In genomic region chr2:3738734-3739133, GRCm38 (mm10) we compare ENCODE assay signal across 26 mouse cellular contexts.
A peak's percentile ranks its signal among the peaks of the same experiment; 100 is the strongest.
DNase-seq lines count a peak whose midpoint lies in the region; ATAC-seq and TF ChIP-seq lines count a peak whose summit lies in the region.
"Had no signal": no experiment of that assay in that cellular context is flagged by ENCODE, and none has a peak within 500 bp of the region (broad histone marks: within the 10 kb centered on the region; RNA-seq: fewer than 3 reads in every experiment).

No protein-coding gene starts in this region.

- no peak for TF ChIP-seq CTCF in cerebellum, adult 2 months (IDR thresholded peaks at IDR 0.05; ENCODE audit: borderline replicate concordance, insufficient read depth, low read depth, low read length)
- TF ChIP-seq CTCF in hindbrain, postnatal 0 days (IDR thresholded peaks at IDR 0.05; ENCODE audit: low read depth) = no peak

- H3K9ac ChIP-seq in forebrain, embryonic 14.5 days (ENCODE audit: low read length) = no peak overlapping the region
- no peak overlapping the region for H3K9ac ChIP-seq in forebrain, embryonic 12.5 days
- H3K9ac ChIP-seq in hindbrain, postnatal 0 days (replicated peaks; ENCODE audit: low read length) = no peak overlapping the region
- no peak overlapping the region for H3K9ac ChIP-seq in hindbrain, embryonic 16.5 days (ENCODE audit: low read depth, low read length)
- H3K9ac ChIP-seq: embryonic facial prominence, embryonic 13.5 days; forebrain, embryonic 13.5 days; heart, embryonic 13.5 days; hindbrain, embryonic 12.5 days had no signal

- 52% methylated on average over 12 of the region's 12 CpGs for WGBS in cerebellum, adult 2 months
- 78% methylated on average over 12 of the region's 12 CpGs for WGBS in forebrain, embryonic 14.5 days
- 89% methylated on average over 12 of the region's 12 CpGs for WGBS in forebrain, embryonic 12.5 days
- WGBS in hindbrain, postnatal 0 days = 68% methylated on average over 12 of the region's 12 CpGs
- 62% methylated on average over 12 of the region's 12 CpGs for WGBS in hindbrain, embryonic 16.5 days

- H3K27ac ChIP-seq in cerebellum, adult 2 months (ENCODE audit: insufficient read depth, low read length) = peak overlapping the region; percentile 78
- H3K27ac ChIP-seq in forebrain, embryonic 14.5 days (ENCODE audit: low read depth, low read length) = peak overlapping the region; percentile 63; the same call in 1 of the 2 replicates
- no peak overlapping the region for H3K27ac ChIP-seq in forebrain, embryonic 12.5 days
- H3K27ac ChIP-seq in hindbrain, postnatal 0 days = peak overlapping the region; percentile 73
- H3K27ac ChIP-seq in hindbrain, embryonic 16.5 days (ENCODE audit: low read depth, low read length) = no peak overlapping the region
- H3K27ac ChIP-seq: embryonic facial prominence, embryonic 10.5 days; embryonic facial prominence, embryonic 13.5 days; heart, adult 2 months; heart, embryonic 10.5 days; heart, embryonic 13.5 days had no signal

- H3K4me3 ChIP-seq in cerebellum, adult 2 months (replicated peaks; ENCODE audit: insufficient read depth, low read depth, low read length) = no peak overlapping the region
- H3K4me3 ChIP-seq in forebrain, embryonic 14.5 days (ENCODE audit: low read depth, low read length) = no peak overlapping the region
- no peak overlapping the region for H3K4me3 ChIP-seq in forebrain, embryonic 12.5 days (replicated peaks)
- no peak overlapping the region for H3K4me3 ChIP-seq in hindbrain, postnatal 0 days (ENCODE audit: low read length)
- no peak overlapping the region for H3K4me3 ChIP-seq in hindbrain, embryonic 16.5 days (ENCODE audit: low read length)
- H3K4me3 ChIP-seq: embryonic facial prominence, embryonic 10.5 days; embryonic facial prominence, embryonic 13.5 days; erythroblast, embryonic 14.5 days; forebrain, embryonic 13.5 days; heart, adult 2 months; heart, embryonic 10.5 days; heart, embryonic 13.5 days; hindbrain, embryonic 12.5 days had no signal

- ATAC-seq in forebrain, embryonic 14.5 days = no peak
- no peak for ATAC-seq in forebrain, embryonic 12.5 days (ENCODE audit: low FRiP score)
- no peak for ATAC-seq in hindbrain, postnatal 0 days
- no peak for ATAC-seq in hindbrain, embryonic 16.5 days
- ATAC-seq: activated CD4-positive, CD25-positive, alpha-beta regulatory T cell, adult 4 months; intestine, postnatal 0 days had no signal

- no peak for TF ChIP-seq POLR2A in cerebellum, adult 2 months (IDR thresholded peaks at IDR 0.05; ENCODE audit: borderline replicate concordance, insufficient read depth, low read length)

- no peak overlapping the region for H3K4me2 ChIP-seq in forebrain, embryonic 14.5 days (ENCODE audit: low read length)
- no peak overlapping the region for H3K4me2 ChIP-seq in forebrain, embryonic 12.5 days
- H3K4me2 ChIP-seq in hindbrain, postnatal 0 days (ENCODE audit: low read depth, low read length) = no peak overlapping the region
- H3K4me2 ChIP-seq in hindbrain, embryonic 16.5 days (ENCODE audit: low read length) = no peak overlapping the region
- H3K4me2 ChIP-seq: embryonic facial prominence, embryonic 13.5 days; forebrain, embryonic 13.5 days; heart, embryonic 13.5 days; hindbrain, embryonic 12.5 days had no signal

- no peaks in the 10 kb centered on the region for H3K27me3 ChIP-seq in cerebellum, adult 2 months (ENCODE audit: control insufficient read depth, insufficient read depth, low read length)
- no peaks in the 10 kb centered on the region for H3K27me3 ChIP-seq in forebrain, embryonic 14.5 days (replicated peaks; ENCODE audit: control insufficient read depth, insufficient read depth, low read length)
- no peaks in the 10 kb centered on the region for H3K27me3 ChIP-seq in forebrain, embryonic 12.5 days
- no peaks in the 10 kb centered on the region for H3K27me3 ChIP-seq in hindbrain, postnatal 0 days (ENCODE audit: insufficient read depth, low read length)
- H3K27me3 ChIP-seq in hindbrain, embryonic 16.5 days (replicated peaks; ENCODE audit: control insufficient read depth, insufficient read depth, low read length) = no peaks in the 10 kb centered on the region
- H3K27me3 ChIP-seq: embryonic facial prominence, embryonic 13.5 days; forebrain, embryonic 13.5 days; heart, embryonic 13.5 days; hindbrain, embryonic 12.5 days had no signal

- no peaks in the 10 kb centered on the region for H3K36me3 ChIP-seq in forebrain, embryonic 14.5 days (ENCODE audit: control insufficient read depth, insufficient read depth, low read length)
- no peaks in the 10 kb centered on the region for H3K36me3 ChIP-seq in forebrain, embryonic 12.5 days (replicated peaks)
- no peaks in the 10 kb centered on the region for H3K36me3 ChIP-seq in hindbrain, postnatal 0 days (ENCODE audit: insufficient read depth, low read length)
- H3K36me3 ChIP-seq in hindbrain, embryonic 16.5 days (ENCODE audit: control insufficient read depth, insufficient read depth, low read length) = no peaks in the 10 kb centered on the region
- H3K36me3 ChIP-seq: embryonic facial prominence, embryonic 13.5 days; heart, embryonic 10.5 days; hindbrain, embryonic 12.5 days had no signal

- no peaks in the 10 kb centered on the region for H3K9me3 ChIP-seq in forebrain, embryonic 14.5 days (replicated peaks; ENCODE audit: control insufficient read depth, low read length)
- H3K9me3 ChIP-seq in forebrain, embryonic 12.5 days = no peaks in the 10 kb centered on the region
- H3K9me3 ChIP-seq in hindbrain, postnatal 0 days (ENCODE audit: low read length) = no peaks in the 10 kb centered on the region
- no peaks in the 10 kb centered on the region for H3K9me3 ChIP-seq in hindbrain, embryonic 16.5 days (ENCODE audit: control insufficient read depth, low read length)
- H3K9me3 ChIP-seq: embryonic facial prominence, embryonic 10.5 days; embryonic facial prominence, embryonic 13.5 days; forebrain, embryonic 13.5 days; heart, embryonic 10.5 days; heart, embryonic 13.5 days; hindbrain, embryonic 12.5 days had no signal

- DNase-seq in cerebellum, adult 2 months = no peak
- DNase-seq in cerebellum, adult 18-20 months = no peak
- DNase-seq in forebrain, embryonic 14.5 days (ENCODE audit: low spot score) = no peak
- DNase-seq in hindbrain, postnatal 0 days (ENCODE audit: low spot score) = no peak
- DNase-seq: adrenal gland, adult 8-10 months; adrenal gland, postnatal 25 days; cerebellum, adult 11-12 months; cerebellum, postnatal 36 days; embryo, embryonic 11 days; gastrocnemius, postnatal 10 days; gastrocnemius, postnatal 36 days; heart, adult 2 months; heart, postnatal 14 days; heart, postnatal 4 days; kidney, adult 2 months had no signal

- H3K4me1 ChIP-seq in cerebellum, adult 2 months (ENCODE audit: control insufficient read depth, insufficient read depth, low read length) = peaks cover 39% of the 10 kb centered on the region
- H3K4me1 ChIP-seq in forebrain, embryonic 14.5 days (ENCODE audit: control insufficient read depth, insufficient read depth, low read length) = peaks cover 26% of the 10 kb centered on the region
- peaks cover 46% of the 10 kb centered on the region for H3K4me1 ChIP-seq in forebrain, embryonic 12.5 days
- peaks cover 26% of the 10 kb centered on the region for H3K4me1 ChIP-seq in hindbrain, postnatal 0 days (ENCODE audit: insufficient read depth, low read length)
- peaks cover 22% of the 10 kb centered on the region for H3K4me1 ChIP-seq in hindbrain, embryonic 16.5 days (ENCODE audit: control insufficient read depth, insufficient read depth, low read depth, low read length)

Comparison
In these comparisons a context has a peak if more than half of its experiments do, and no peak if none do; other contexts are left out.
1. H3K27ac ChIP-seq: peak in cerebellum, adult 2 months (single experiment), forebrain, embryonic 14.5 days (single experiment) and hindbrain, postnatal 0 days (single experiment); none in forebrain, embryonic 12.5 days (single experiment) and hindbrain, embryonic 16.5 days (single experiment).